In genomic region chr8:94183117-94183516, GRCm38 (mm10) we compare ENCODE assay signal across 8 mouse cellular contexts. TPM values are rescaled to one million over a fixed set of nuclear protein-coding genes. Genes with fewer than 3 reads are reported as not detected.
A peak's percentile ranks its signal among the peaks of the same experiment; 100 is the strongest.
DNase-seq lines count a peak whose midpoint lies in the region; ATAC-seq lines count a peak whose summit lies in the region.

No protein-coding gene starts in this region.

- DNase-seq in left cerebral cortex, adult 18-20 months (ENCODE audit: low spot score in 2 of 2), result peak; percentile 65 to 70
- no peak for DNase-seq in left cerebral cortex, adult 11 months (ENCODE audit: low spot score)
- peak; percentile 88 for DNase-seq in embryonic facial prominence, embryonic 10.5 days (ENCODE audit: low spot score)
- DNase-seq in heart, adult 18-20 months, result peak; percentile 84 to 87
- peak; percentile 87 for DNase-seq in kidney, adult 11 months
- peak; percentile 85 for DNase-seq in splenic B cell, adult 2 months (ENCODE audit: low read depth, low spot score)

- under 1% methylated on average over 16 of the region's 16 CpGs for WGBS in embryonic facial prominence, embryonic 10.5 days
- WGBS in liver, embryonic 12.5 days (ENCODE audit: insufficient replicate concordance), result under 1% methylated on average over 16 of the region's 16 CpGs

- H3K4me3 ChIP-seq in embryonic facial prominence, embryonic 10.5 days, result peak overlapping the region; percentile 46
- H3K4me3 ChIP-seq in liver, embryonic 12.5 days, result peak overlapping the region; percentile 55

- peak overlapping the region; percentile 19; the same call in 1 of the 2 replicates for H3K27ac ChIP-seq in embryonic facial prominence, embryonic 10.5 days (replicated peaks)
- peak overlapping the region; percentile 96 for H3K27ac ChIP-seq in liver, embryonic 12.5 days

- H3K9me3 ChIP-seq in embryonic facial prominence, embryonic 10.5 days, result no peaks in the 10 kb centered on the region
- H3K9me3 ChIP-seq in liver, embryonic 12.5 days (replicated peaks), result no peaks in the 10 kb centered on the region

- peaks cover 100% of the 10 kb centered on the region for H3K27me3 ChIP-seq in embryonic facial prominence, embryonic 10.5 days (replicated peaks; ENCODE audit: low read depth, poor library complexity, severe bottlenecking)
- peaks cover 35% of the 10 kb centered on the region for H3K27me3 ChIP-seq in liver, embryonic 12.5 days (replicated peaks)
- no peaks in the 10 kb centered on the region; the same call in 1 of the 2 replicates for H3K27me3 ChIP-seq in splenic B cell, adult 2 months (ENCODE audit: control insufficient read depth, insufficient read depth, low read length, poor library complexity, severe bottlenecking)

- peak; percentile 67 for ATAC-seq in liver, embryonic 12.5 days
- ATAC-seq in monocyte, adult 5-6 weeks (replicated peaks; ENCODE audit: insufficient number of reproducible peaks, low FRiP score, low TSS enrichment, poor library complexity, severe bottlenecking), result peak; percentile 67

- H3K9ac ChIP-seq in liver, embryonic 12.5 days, result peak overlapping the region; percentile 71

- peaks cover 60% of the 10 kb centered on the region for H3K4me1 ChIP-seq in embryonic facial prominence, embryonic 10.5 days
- peaks cover 85% of the 10 kb centered on the region for H3K4me1 ChIP-seq in liver, embryonic 12.5 days

- peak overlapping the region; percentile 90 for H3K4me2 ChIP-seq in liver, embryonic 12.5 days

- H3K36me3 ChIP-seq in embryonic facial prominence, embryonic 10.5 days (replicated peaks), result no peaks in the 10 kb centered on the region
- H3K36me3 ChIP-seq in liver, embryonic 12.5 days, result peaks cover 15% of the 10 kb centered on the region
- no peaks in the 10 kb centered on the region for H3K36me3 ChIP-seq in splenic B cell, adult 2 months (ENCODE audit: control insufficient read depth, insufficient read depth, low read length, poor library complexity, severe bottlenecking)

RNA-seq across cellular contexts. Expression of gene Mt1, which starts 4.2 kb away (rescaled TPM):
- total RNA-seq in left cerebral cortex, adult 18-20 months (2021), result 100 to 1,000 TPM; 333 to 422 TPM
- 184 and 196 TPM in 2 replicates for polyA plus RNA-seq in embryonic facial prominence, embryonic 10.5 days (2016; fragmentation: Nextera tagmentation; extraction: Ambion mirVana)
- 100 to 1,000 TPM; 240 to 413 TPM for total RNA-seq in heart, adult 18-20 months (2021)
- 3,299 and 3,537 TPM in 2 replicates for polyA plus RNA-seq in liver, embryonic 12.5 days (2016; fragmentation: Nextera tagmentation; extraction: Ambion mirVana)
- total RNA-seq in monocyte, adult 5-6 weeks (2017), result 7.1 to 8.5 TPM (median 8.2 TPM) in 3 replicates

RNA-seq across cellular contexts. Expression of gene Mt2, which starts 10.7 kb away (rescaled TPM):
- total RNA-seq in left cerebral cortex, adult 18-20 months (2021), result 100 to 1,000 TPM; 215 to 228 TPM
- polyA plus RNA-seq in embryonic facial prominence, embryonic 10.5 days (2016; fragmentation: Nextera tagmentation; extraction: Ambion mirVana), result 55.1 and 61.0 TPM in 2 replicates
- 10 to 100 TPM; 24.4 to 89.7 TPM for total RNA-seq in heart, adult 18-20 months (2021)
- 1,025 and 1,037 TPM in 2 replicates for polyA plus RNA-seq in liver, embryonic 12.5 days (2016; fragmentation: Nextera tagmentation; extraction: Ambion mirVana)
- 3.1 TPM in 1 of 3 replicates, not detected in the others for total RNA-seq in monocyte, adult 5-6 weeks (2017)

RNA-seq across cellular contexts. Expression of gene Mt3, which starts 30.7 kb away (rescaled TPM):
- 100 to 1,000 TPM; 795 to 921 TPM for total RNA-seq in left cerebral cortex, adult 18-20 months (2021)
- polyA plus RNA-seq in embryonic facial prominence, embryonic 10.5 days (2016; fragmentation: Nextera tagmentation; extraction: Ambion mirVana), result 4.9 and 10.0 TPM in 2 replicates
- 1 to 10 TPM; 2.2 to 2.4 TPM for total RNA-seq in heart, adult 18-20 months (2021)
- polyA plus RNA-seq in liver, embryonic 12.5 days (2016; fragmentation: Nextera tagmentation; extraction: Ambion mirVana), result 0.42 and 0.45 TPM in 2 replicates
- not detected in 3 replicates for total RNA-seq in monocyte, adult 5-6 weeks (2017)

RNA-seq across cellular contexts. Expression of gene Nup93, which starts 31.2 kb away (rescaled TPM):
- 10 to 100 TPM; 40.5 to 46.5 TPM for total RNA-seq in left cerebral cortex, adult 18-20 months (2021)
- 150 and 152 TPM in 2 replicates for polyA plus RNA-seq in embryonic facial prominence, embryonic 10.5 days (2016; fragmentation: Nextera tagmentation; extraction: Ambion mirVana)
- 10 to 100 TPM; 15.6 to 16.2 TPM for total RNA-seq in heart, adult 18-20 months (2021)
- 74.6 and 77.0 TPM in 2 replicates for polyA plus RNA-seq in liver, embryonic 12.5 days (2016; fragmentation: Nextera tagmentation; extraction: Ambion mirVana)
- total RNA-seq in monocyte, adult 5-6 weeks (2017), result 11.8 to 21.1 TPM (median 12.5 TPM) in 3 replicates

RNA-seq across cellular contexts. Expression of gene Mt4, which starts 46.1 kb away (rescaled TPM):
- not detected for total RNA-seq in left cerebral cortex, adult 18-20 months (2021)
- not detected in 2 replicates for polyA plus RNA-seq in embryonic facial prominence, embryonic 10.5 days (2016; fragmentation: Nextera tagmentation; extraction: Ambion mirVana)
- not detected for total RNA-seq in heart, adult 18-20 months (2021)
- polyA plus RNA-seq in liver, embryonic 12.5 days (2016; fragmentation: Nextera tagmentation; extraction: Ambion mirVana), result not detected in 2 replicates
- total RNA-seq in monocyte, adult 5-6 weeks (2017), result not detected in 3 replicates

Comparison
In these comparisons a context has a peak if more than half of its experiments do, and no peak if none do; other contexts are left out.
1. RNA of gene Mt1, which starts 4.2 kb away (total RNA-seq): 333 to 422 TPM in left cerebral cortex, adult 18-20 months and 240 to 413 TPM in heart, adult 18-20 months; 7.1 to 8.5 TPM in monocyte, adult 5-6 weeks; every median in the first group is over 10 times any median in the second.
2. RNA of gene Mt3, which starts 30.7 kb away (total RNA-seq): 795 to 921 TPM in left cerebral cortex, adult 18-20 months; 2.2 to 2.4 TPM in heart, adult 18-20 months and not detected in monocyte, adult 5-6 weeks; every median in the first group is over 100 times any median in the second.